Mouse (Mus musculus): ENCODE measurements around the gene Pou1f1.

- TF ChIP-seq CTCF (IDR thresholded peaks at IDR 0.05; ENCODE audit: insufficient read depth, low read length) (no peak), POLR2A (IDR thresholded peaks at IDR 0.05; ENCODE audit: borderline replicate concordance, extremely low read depth, low read depth, low read length) (no peak)
Measured at GRCm38 (mm10) chr16:65470650-65471049, 49.7 kb upstream of the Pou1f1 start.

All from lung, adult 2 months (tissue).